Mouse (Mus musculus): ENCODE results near the gene Gnl3l. TPM values are rescaled to one million over a fixed set of nuclear protein-coding genes. Genes with fewer than 3 reads are reported as not detected.
A peak's percentile ranks its signal among the peaks of the same experiment; 100 is the strongest.

Gene Gnl3l
- polyA plus RNA-seq (2012; fragmentation: generic; extraction: Trizol): 19.6 TPM
- long read RNA-seq, experiment 1, full-length matches to known transcripts: 1 of 21 reads
- long read RNA-seq, experiment 1, partial matches to known transcripts: 1 of 21 reads
- long read RNA-seq, experiment 1, other reads (novel, unspliced or antisense): 19 of 21 reads
- long read RNA-seq, experiment 2, full-length matches to known transcripts: 88 of 119 reads
- long read RNA-seq, experiment 2, partial matches to known transcripts: 8 of 119 reads
- long read RNA-seq, experiment 2, other reads (novel, unspliced or antisense): 23 of 119 reads

DNA sequence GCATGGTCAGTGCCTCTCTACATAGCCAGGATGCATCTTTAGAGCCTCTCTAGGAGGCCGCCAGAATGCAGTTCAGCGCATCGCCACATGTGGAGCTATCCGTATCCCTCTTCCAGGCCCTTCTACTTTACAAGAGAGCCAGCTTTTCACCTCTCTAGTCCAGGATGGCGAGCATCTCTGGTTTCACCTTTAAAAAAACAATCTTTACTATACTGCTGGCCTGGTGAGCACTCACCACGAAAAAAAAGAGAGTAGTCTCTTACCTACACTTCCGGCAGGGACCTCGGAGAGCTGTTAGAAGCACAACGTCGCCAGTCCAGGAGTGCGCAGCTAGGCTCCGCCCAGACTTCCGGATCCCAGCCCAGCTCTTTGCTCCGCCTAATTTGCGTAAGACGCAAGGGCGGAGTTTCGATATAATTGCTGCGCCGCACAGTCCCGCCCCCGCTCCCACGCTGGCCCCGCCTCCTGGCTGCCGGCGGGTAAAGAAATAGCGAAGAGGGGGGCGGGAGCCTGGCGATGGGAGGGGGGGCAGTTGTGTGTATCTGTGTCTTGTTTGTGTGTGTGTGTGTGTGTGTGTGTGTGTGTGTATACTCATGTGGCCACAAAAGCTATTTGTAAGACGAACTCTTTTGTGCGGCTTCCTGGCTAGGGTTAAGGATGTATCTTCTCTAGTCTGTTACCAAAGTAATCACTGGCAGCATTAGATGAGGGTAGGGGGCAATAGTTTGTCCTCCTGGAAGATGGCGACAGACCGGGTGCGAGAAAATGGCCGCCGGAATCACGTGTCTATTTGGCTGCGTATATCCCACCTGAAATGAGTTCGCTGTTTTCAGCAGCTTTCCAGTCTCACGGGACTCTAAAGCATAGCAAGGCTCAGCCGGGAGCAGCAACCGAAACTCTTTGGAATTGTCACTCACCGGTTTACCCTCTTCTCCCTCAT lies at the start of gene Gnl3l:
Gene Gnl3l, minus strand, starts transcription at position 385 of the 940 bp plus-strand sequence.
- no peak for TF ChIP-seq MYOG (IDR thresholded peaks at IDR 0.05; ENCODE audit: control insufficient read depth, extremely low read depth, insufficient read length)
- TF ChIP-seq MAX (IDR thresholded peaks at IDR 0.05): no peak
- TF ChIP-seq USF1 (IDR thresholded peaks at IDR 0.05; ENCODE audit: low read depth): peak; percentile 77
- no peak for TF ChIP-seq FOSL1 (IDR thresholded peaks at IDR 0.05; ENCODE audit: insufficient read depth, low read length, poor library complexity, severe bottlenecking)
- peak; percentile 3 for TF ChIP-seq CEBPB (IDR thresholded peaks at IDR 0.05; ENCODE audit: low read depth)
- TF ChIP-seq CTCF (IDR thresholded peaks at IDR 0.05; ENCODE audit: control insufficient read depth, insufficient read depth, insufficient read length): no peak
- TF ChIP-seq MYOD1 (IDR thresholded peaks at IDR 0.05; ENCODE audit: control insufficient read depth, insufficient read length, low read depth): no peak
- Histone ChIP-seq H3K79me3 (ENCODE audit: low read depth) (peaks cover 7% of the 10 kb centered on the region), H3K27me3 (ENCODE audit: control insufficient read depth, insufficient read depth, insufficient read length) (no peaks in the 10 kb centered on the region), H3K79me2 (ENCODE audit: control insufficient read depth, insufficient read depth) (peaks cover 13% of the 10 kb centered on the region), H3K36me3 (ENCODE audit: control insufficient read depth, insufficient read depth) (peaks cover 4% of the 10 kb centered on the region), H3ac (ENCODE audit: control insufficient read depth, insufficient read length, low read depth) (peak within 1 kb of the TSS; percentile 65), H3K4me3 (ENCODE audit: insufficient read depth, poor library complexity, severe bottlenecking) (peak within 1 kb of the TSS; percentile 38)

DNA sequence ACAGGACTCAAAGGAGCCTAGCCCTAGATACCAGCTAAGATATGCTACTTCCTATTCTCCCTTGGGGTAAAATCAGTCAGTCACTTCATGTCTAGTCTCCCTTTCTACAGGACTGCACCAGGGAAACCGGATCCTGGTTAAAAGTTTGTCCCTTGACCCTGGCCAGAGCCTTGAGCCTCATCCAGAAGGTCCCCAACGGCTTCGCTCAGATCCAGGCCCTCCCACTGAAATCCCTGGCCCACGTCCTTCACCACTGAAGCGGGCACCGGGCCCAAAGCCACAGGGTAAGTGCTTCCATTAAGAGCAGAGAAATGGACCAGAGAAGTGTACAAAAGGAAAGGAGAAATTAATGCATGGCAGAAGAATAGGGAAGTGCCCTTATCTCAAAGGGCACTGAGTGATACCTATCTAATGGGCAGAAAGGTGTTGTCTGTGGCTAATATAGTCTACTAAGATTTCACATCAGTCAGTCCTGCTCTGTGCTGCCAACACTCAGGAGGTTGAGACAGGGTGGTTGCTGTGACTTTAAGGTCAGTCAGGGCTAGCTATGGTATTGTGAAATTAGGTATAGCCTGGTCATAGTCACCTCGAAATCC lies 49.0 kb upstream of the Gnl3l start:
- no peaks in the 10 kb centered on the region for H3K36me3 ChIP-seq (ENCODE audit: control insufficient read depth, insufficient read depth)
- H3K79me2 ChIP-seq (ENCODE audit: control insufficient read depth, insufficient read depth): no peaks in the 10 kb centered on the region
- no peaks in the 10 kb centered on the region for H3K27me3 ChIP-seq (ENCODE audit: control insufficient read depth, insufficient read depth, insufficient read length)
- no peak overlapping the region for H3K4me3 ChIP-seq (ENCODE audit: insufficient read depth, poor library complexity, severe bottlenecking)
- no peak overlapping the region for H3ac ChIP-seq (ENCODE audit: control insufficient read depth, insufficient read length, low read depth)
- TF ChIP-seq USF1 (IDR thresholded peaks at IDR 0.05; ENCODE audit: low read depth) (no peak), MYOG (IDR thresholded peaks at IDR 0.05; ENCODE audit: control insufficient read depth, extremely low read depth, insufficient read length) (no peak), CTCF (IDR thresholded peaks at IDR 0.05; ENCODE audit: control insufficient read depth, insufficient read depth, insufficient read length) (no peak), CEBPB (IDR thresholded peaks at IDR 0.05; ENCODE audit: low read depth) (no peak), MYOD1 (IDR thresholded peaks at IDR 0.05; ENCODE audit: control insufficient read depth, insufficient read length, low read depth) (no peak)
- peaks cover 3% of the 10 kb centered on the region for H3K79me3 ChIP-seq (ENCODE audit: low read depth)

DNA sequence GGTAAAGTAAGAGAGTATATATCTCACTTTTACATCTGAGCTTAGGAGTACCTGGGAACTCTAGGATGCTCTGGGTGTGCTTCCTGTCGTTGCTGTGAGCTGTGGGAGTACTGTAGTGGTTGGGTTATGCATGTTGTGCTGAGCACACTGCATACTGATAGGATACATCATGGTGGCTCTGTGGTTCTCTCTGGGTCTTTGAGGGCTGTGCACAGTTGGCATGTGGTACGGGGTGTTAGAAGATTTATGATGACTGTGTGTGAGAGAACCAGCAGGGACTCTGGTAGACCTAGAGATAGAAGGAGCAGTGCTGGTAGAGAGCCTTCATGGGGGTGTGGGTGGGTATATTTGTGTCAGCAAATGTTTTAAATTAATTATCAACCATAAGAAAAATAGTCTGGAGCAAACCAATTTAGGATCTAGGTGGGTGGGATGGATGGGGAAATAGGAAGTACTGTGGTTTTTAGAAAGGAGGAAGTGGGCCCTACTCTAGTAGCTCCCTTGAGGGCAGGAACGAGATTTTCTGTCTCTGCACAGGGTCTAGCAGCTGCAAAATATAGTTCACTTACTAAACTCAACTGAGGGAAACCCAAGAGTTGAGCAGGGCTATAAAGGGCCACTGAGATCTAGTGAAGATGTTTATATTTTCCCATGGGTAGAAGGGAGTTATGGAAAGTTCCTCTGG lies 44.6 kb upstream of the Gnl3l start:
- no peak overlapping the region for H3ac ChIP-seq (ENCODE audit: control insufficient read depth, insufficient read length, low read depth)
- H3K27me3 ChIP-seq (ENCODE audit: control insufficient read depth, insufficient read depth, insufficient read length): no peaks in the 10 kb centered on the region
- no peaks in the 10 kb centered on the region for H3K36me3 ChIP-seq (ENCODE audit: control insufficient read depth, insufficient read depth)
- H3K79me3 ChIP-seq (ENCODE audit: low read depth): peaks cover 3% of the 10 kb centered on the region
- TF ChIP-seq CTCF (IDR thresholded peaks at IDR 0.05; ENCODE audit: control insufficient read depth, insufficient read depth, insufficient read length): no peak
- TF ChIP-seq CEBPB (IDR thresholded peaks at IDR 0.05; ENCODE audit: low read depth): no peak
- no peak for TF ChIP-seq FOSL1 (IDR thresholded peaks at IDR 0.05; ENCODE audit: insufficient read depth, low read length, poor library complexity, severe bottlenecking)
- no peaks in the 10 kb centered on the region for H3K79me2 ChIP-seq (ENCODE audit: control insufficient read depth, insufficient read depth)
- H3K4me3 ChIP-seq (ENCODE audit: insufficient read depth, poor library complexity, severe bottlenecking): no peak overlapping the region

DNA sequence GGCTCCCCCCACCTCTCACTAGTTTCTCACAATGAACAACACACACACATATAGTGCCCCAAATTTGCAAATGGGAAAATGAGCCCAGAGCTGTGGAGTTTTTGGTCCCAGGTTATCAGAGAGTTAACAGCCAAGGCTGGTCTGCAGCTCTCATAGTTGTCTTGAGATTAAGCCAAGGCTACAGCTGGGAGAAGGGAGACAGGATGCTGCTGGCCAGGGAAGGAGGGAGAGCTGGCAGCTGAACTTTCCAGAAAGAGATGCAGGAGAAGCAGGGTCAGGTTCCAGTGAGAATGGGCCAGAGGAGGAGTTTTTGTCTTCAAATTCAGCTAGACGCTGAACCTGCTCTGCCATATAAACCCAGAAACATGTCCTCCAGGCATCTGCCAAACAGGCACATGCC lies 42.2 kb upstream of the Gnl3l start:
- no peaks in the 10 kb centered on the region for H3K27me3 ChIP-seq (ENCODE audit: control insufficient read depth, insufficient read depth, insufficient read length)
- no peaks in the 10 kb centered on the region for H3K36me3 ChIP-seq (ENCODE audit: control insufficient read depth, insufficient read depth)
- peaks cover 3% of the 10 kb centered on the region for H3K79me3 ChIP-seq (ENCODE audit: low read depth)
- no peak for TF ChIP-seq CTCF (IDR thresholded peaks at IDR 0.05; ENCODE audit: control insufficient read depth, insufficient read depth, insufficient read length)
- no peak for TF ChIP-seq MYOG (IDR thresholded peaks at IDR 0.05; ENCODE audit: control insufficient read depth, extremely low read depth, insufficient read length)
- no peak for TF ChIP-seq FOSL1 (IDR thresholded peaks at IDR 0.05; ENCODE audit: insufficient read depth, low read length, poor library complexity, severe bottlenecking)
- no peak overlapping the region for H3ac ChIP-seq (ENCODE audit: control insufficient read depth, insufficient read length, low read depth)
- H3K79me2 ChIP-seq (ENCODE audit: control insufficient read depth, insufficient read depth): no peaks in the 10 kb centered on the region
- no peak overlapping the region for H3K4me3 ChIP-seq (ENCODE audit: insufficient read depth, poor library complexity, severe bottlenecking)

DNA sequence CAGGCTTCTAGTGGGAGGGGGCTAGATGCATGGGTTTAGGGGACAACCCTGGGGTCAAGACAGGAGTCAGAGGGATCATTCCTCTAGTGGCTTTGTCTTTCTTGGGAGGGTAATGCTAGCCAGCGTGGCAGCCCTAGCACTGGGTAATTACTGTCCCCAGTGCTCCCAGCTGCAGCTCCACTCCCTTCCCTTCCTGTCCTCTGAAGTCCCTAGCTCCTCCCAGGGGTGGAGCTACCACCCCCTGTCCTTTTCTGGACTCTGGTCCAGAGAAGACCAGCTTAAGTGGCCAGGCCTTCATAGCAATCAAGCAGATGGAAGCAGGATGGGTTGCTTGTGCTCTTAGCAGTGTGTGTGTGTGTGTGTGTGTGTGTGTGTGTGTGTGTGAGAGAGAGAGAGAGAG lies 38.4 kb upstream of the Gnl3l start:
- TF ChIP-seq FOSL1 (IDR thresholded peaks at IDR 0.05; ENCODE audit: insufficient read depth, low read length, poor library complexity, severe bottlenecking): no peak
- TF ChIP-seq MAX (IDR thresholded peaks at IDR 0.05): no peak
- no peak for TF ChIP-seq MYOG (IDR thresholded peaks at IDR 0.05; ENCODE audit: control insufficient read depth, extremely low read depth, insufficient read length)
- TF ChIP-seq CTCF (IDR thresholded peaks at IDR 0.05; ENCODE audit: control insufficient read depth, insufficient read depth, insufficient read length): no peak
- TF ChIP-seq USF1 (IDR thresholded peaks at IDR 0.05; ENCODE audit: low read depth): no peak
- no peak for TF ChIP-seq MYOD1 (IDR thresholded peaks at IDR 0.05; ENCODE audit: control insufficient read depth, insufficient read length, low read depth)
- TF ChIP-seq CEBPB (IDR thresholded peaks at IDR 0.05; ENCODE audit: low read depth): no peak
- H3K36me3 ChIP-seq (ENCODE audit: control insufficient read depth, insufficient read depth): no peaks in the 10 kb centered on the region
- H3K79me2 ChIP-seq (ENCODE audit: control insufficient read depth, insufficient read depth): peaks cover 6% of the 10 kb centered on the region
- no peak overlapping the region for H3K4me3 ChIP-seq (ENCODE audit: insufficient read depth, poor library complexity, severe bottlenecking)
- no peaks in the 10 kb centered on the region for H3K27me3 ChIP-seq (ENCODE audit: control insufficient read depth, insufficient read depth, insufficient read length)
- H3K79me3 ChIP-seq (ENCODE audit: low read depth): peaks cover 2% of the 10 kb centered on the region
- no peak overlapping the region for H3ac ChIP-seq (ENCODE audit: control insufficient read depth, insufficient read length, low read depth)

All from C2C12 (cell line).